Mouse (Mus musculus): Measurements from ENCODE around the gene Ncf2. TPM values are rescaled to one million over a fixed set of nuclear protein-coding genes. Genes with fewer than 3 reads are reported as not detected.
"Not testable (repeated sequence)": the region's sequence is repeated elsewhere in the genome, so short reads cannot be mapped to it uniquely, and the experiment has no call there.

The Ncf2 gene
- polyA plus RNA-seq, 1 experiment from 2014 or later = 2.6 TPM

GRCm38 (mm10) chr1:152767749-152768488, 32.1 kb upstream of the Ncf2 start:
- 6% methylated on average over 5 of the region's 5 CpGs for WGBS
- ATAC-seq (ENCODE audit: low FRiP score, low TSS enrichment) = peak; percentile 53

GRCm38 (mm10) chr1:152771016-152771415, 29.0 kb upstream of the Ncf2 start:
- WGBS = 90% methylated on average over 9 of the region's 9 CpGs
- no peaks in the 10 kb centered on the region for H3K9me3 ChIP-seq (ENCODE audit: control insufficient read depth, low read length)
- no peaks in the 10 kb centered on the region for H3K4me1 ChIP-seq (replicated peaks; ENCODE audit: control insufficient read depth, insufficient read depth)
- DNase-seq (ENCODE audit: low spot score) = no peak
- no peak overlapping the region for H3K27ac ChIP-seq (replicated peaks)
- no peaks in the 10 kb centered on the region for H3K27me3 ChIP-seq (ENCODE audit: control insufficient read depth, insufficient read depth, low read length)
- no peak for TF ChIP-seq EP300 (optimal IDR thresholded peaks at IDR 0.05)
- no peak for TF ChIP-seq CTCF (IDR thresholded peaks at IDR 0.05; ENCODE audit: low read depth)
- H3K9ac ChIP-seq (ENCODE audit: low read length) = no peak overlapping the region
- H3K4me3 ChIP-seq (ENCODE audit: low read depth, low read length) = no peak overlapping the region
- no peak for ATAC-seq (ENCODE audit: low FRiP score, low TSS enrichment)
- peaks cover 19% of the 10 kb centered on the region for H3K36me3 ChIP-seq (ENCODE audit: control insufficient read depth, insufficient read depth, low read length)
- no peak overlapping the region for H3K4me2 ChIP-seq (replicated peaks; ENCODE audit: low read depth)

More at GRCm38 (mm10) chr1:152767749-152768488, 32.1 kb upstream of the Ncf2 start:
- Histone ChIP-seq H3K9me3 (ENCODE audit: control insufficient read depth, low read length) (no peaks in the 10 kb centered on the region), H3K27me3 (ENCODE audit: control insufficient read depth, insufficient read depth, low read length) (no peaks in the 10 kb centered on the region), H3K27ac (replicated peaks) (no peak overlapping the region), H3K36me3 (ENCODE audit: control insufficient read depth, insufficient read depth, low read length) (peaks cover 13% of the 10 kb centered on the region), H3K9ac (ENCODE audit: low read length) (no peak overlapping the region; the same call in 1 of the 2 replicates), H3K4me2 (replicated peaks; ENCODE audit: low read depth) (peak overlapping the region; percentile 58), H3K4me1 (replicated peaks; ENCODE audit: control insufficient read depth, insufficient read depth) (0 out of 2 replicates have a peak, but pooled peaks cover 2% of the 10 kb centered on the region), H3K4me3 (ENCODE audit: low read depth, low read length) (peak overlapping the region; percentile 99)
- TF ChIP-seq EP300 (optimal IDR thresholded peaks at IDR 0.05) (no peak), CTCF (IDR thresholded peaks at IDR 0.05; ENCODE audit: low read depth) (peak; percentile 84)
- DNase-seq (ENCODE audit: low spot score) = peak; percentile 87

- not testable (repeated sequence) for ATAC-seq (ENCODE audit: low FRiP score, low TSS enrichment)
- H3K36me3 ChIP-seq (ENCODE audit: control insufficient read depth, insufficient read depth, low read length) = peaks cover 17% of the 10 kb centered on the region
Measured at GRCm38 (mm10) chr1:152774601-152775000, 25.4 kb upstream of the Ncf2 start.

DNA sequence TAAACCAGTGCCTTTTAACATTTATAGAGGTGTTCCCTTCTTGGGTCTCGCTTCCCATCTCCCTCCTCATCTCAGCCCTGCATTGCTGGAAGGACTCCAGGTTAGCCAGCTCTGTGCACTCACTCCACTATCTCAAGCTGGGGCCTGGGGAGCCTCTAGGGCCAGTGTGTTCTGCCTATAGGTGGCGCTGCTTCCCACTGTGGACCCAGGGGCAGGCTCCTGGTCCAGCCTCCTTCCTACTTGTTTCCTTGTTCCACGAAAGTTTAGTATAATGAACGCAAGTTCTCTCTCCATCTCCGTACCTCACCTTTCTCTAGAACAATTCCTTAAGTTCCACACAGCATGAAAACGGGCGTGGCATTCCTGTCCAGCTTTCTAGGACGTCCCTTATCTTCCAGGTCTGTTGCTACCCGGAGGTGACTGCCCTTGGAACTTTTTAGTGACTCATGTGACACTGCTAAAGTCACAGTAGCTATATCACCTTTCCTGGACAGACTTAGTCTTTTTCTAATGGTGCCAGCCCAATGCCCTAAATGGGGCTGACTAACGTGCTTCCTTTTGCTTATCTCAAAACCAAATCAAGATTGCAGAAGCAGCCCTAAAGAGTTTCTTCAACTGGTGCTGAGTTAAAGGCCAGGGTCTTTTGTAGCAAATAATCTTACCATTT, 20.8 kb upstream of the Ncf2 start:
- no peak for TF ChIP-seq EP300 (optimal IDR thresholded peaks at IDR 0.05)
- peak; percentile 80 for TF ChIP-seq CTCF (IDR thresholded peaks at IDR 0.05; ENCODE audit: low read depth)
- Histone ChIP-seq H3K9ac (ENCODE audit: low read length) (no peak overlapping the region), H3K4me2 (replicated peaks; ENCODE audit: low read depth) (no peak overlapping the region), H3K4me3 (ENCODE audit: low read depth, low read length) (no peak overlapping the region), H3K27ac (replicated peaks) (no peak overlapping the region), H3K36me3 (ENCODE audit: control insufficient read depth, insufficient read depth, low read length) (peaks cover 3% of the 10 kb centered on the region; the same call in 1 of the 2 replicates), H3K9me3 (ENCODE audit: control insufficient read depth, low read length) (no peaks in the 10 kb centered on the region), H3K27me3 (ENCODE audit: control insufficient read depth, insufficient read depth, low read length) (no peaks in the 10 kb centered on the region), H3K4me1 (replicated peaks; ENCODE audit: control insufficient read depth, insufficient read depth) (no peaks in the 10 kb centered on the region)
- 27% methylated on average over 10 of the region's 10 CpGs for WGBS
- peak; percentile 78 for DNase-seq (ENCODE audit: low spot score)
- ATAC-seq (ENCODE audit: low FRiP score, low TSS enrichment) = peak; percentile 84

More at GRCm38 (mm10) chr1:152774601-152775000, 25.4 kb upstream of the Ncf2 start:
- H3K9me3 ChIP-seq (ENCODE audit: control insufficient read depth, low read length); H3K27me3 ChIP-seq (ENCODE audit: control insufficient read depth, insufficient read depth, low read length); H3K27ac ChIP-seq (replicated peaks); H3K4me1 ChIP-seq (replicated peaks; ENCODE audit: control insufficient read depth, insufficient read depth); H3K4me2 ChIP-seq (replicated peaks; ENCODE audit: low read depth); H3K9ac ChIP-seq (ENCODE audit: low read length); H3K4me3 ChIP-seq (ENCODE audit: low read depth, low read length); DNase-seq (ENCODE audit: low spot score): not testable (repeated sequence)
- 77% methylated on average over 3 of the region's 3 CpGs for WGBS

- Histone ChIP-seq H3K27me3 (ENCODE audit: control insufficient read depth, insufficient read depth, low read length) (no peaks in the 10 kb centered on the region), H3K9me3 (ENCODE audit: control insufficient read depth, low read length) (no peaks in the 10 kb centered on the region), H3K9ac (ENCODE audit: low read length) (no peak overlapping the region), H3K27ac (replicated peaks) (no peak overlapping the region), H3K4me2 (replicated peaks; ENCODE audit: low read depth) (no peak overlapping the region), H3K4me1 (replicated peaks; ENCODE audit: control insufficient read depth, insufficient read depth) (no peaks in the 10 kb centered on the region), H3K4me3 (ENCODE audit: low read depth, low read length) (no peak overlapping the region), H3K36me3 (ENCODE audit: control insufficient read depth, insufficient read depth, low read length) (no peaks in the 10 kb centered on the region)
- ATAC-seq (ENCODE audit: low FRiP score, low TSS enrichment) (no peak), DNase-seq (ENCODE audit: low spot score) (no peak)
- TF ChIP-seq CTCF (IDR thresholded peaks at IDR 0.05; ENCODE audit: low read depth) (no peak), EP300 (optimal IDR thresholded peaks at IDR 0.05) (no peak)
- WGBS = 89% methylated on average over 8 of the region's 8 CpGs
Measured at GRCm38 (mm10) chr1:152784620-152785019, 15.4 kb upstream of the Ncf2 start.

DNA sequence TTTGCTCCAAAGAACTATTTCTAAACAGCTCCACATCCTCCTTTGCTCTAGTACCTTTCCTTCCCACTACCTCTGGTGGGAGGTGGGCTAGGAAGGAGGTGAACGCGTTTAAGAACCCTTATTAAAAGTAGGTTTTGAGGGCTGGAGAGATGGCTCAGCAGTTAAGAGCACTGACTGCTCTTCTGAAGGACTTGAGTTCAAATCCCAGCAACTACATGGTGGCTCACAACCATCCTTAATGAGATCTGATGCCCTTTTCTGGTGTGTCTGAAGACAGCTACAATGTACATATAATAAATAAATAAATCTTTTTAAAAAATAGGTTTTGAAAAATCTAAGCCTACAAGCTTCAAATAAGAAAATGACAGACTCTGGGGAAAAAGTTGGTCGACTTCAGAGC, 14.5 kb upstream of the Ncf2 start:
- not testable (repeated sequence) for H3K4me1 ChIP-seq (replicated peaks; ENCODE audit: control insufficient read depth, insufficient read depth); H3K9me3 ChIP-seq (ENCODE audit: control insufficient read depth, low read length); H3K4me2 ChIP-seq (replicated peaks; ENCODE audit: low read depth); H3K9ac ChIP-seq (ENCODE audit: low read length); H3K36me3 ChIP-seq (ENCODE audit: control insufficient read depth, insufficient read depth, low read length); H3K27me3 ChIP-seq (ENCODE audit: control insufficient read depth, insufficient read depth, low read length); H3K27ac ChIP-seq (replicated peaks); DNase-seq (ENCODE audit: low spot score); ATAC-seq (ENCODE audit: low FRiP score, low TSS enrichment); H3K4me3 ChIP-seq (ENCODE audit: low read depth, low read length)
- 85% methylated on average over 3 of the region's 3 CpGs for WGBS
